Mouse (Mus musculus) hindbrain, embryonic 10.5 days (tissue): ENCODE results near the gene Rffl. TPM values are rescaled to one million over a fixed set of nuclear protein-coding genes. Genes with fewer than 3 reads are reported as not detected.
A peak's percentile ranks its signal among the peaks of the same experiment; 100 is the strongest.
"Not testable (repeated sequence)": the region's sequence is repeated elsewhere in the genome, so short reads cannot be mapped to it uniquely, and the experiment has no call there.

Experiments used
- DNase-seq: peaks from one replicate; pipeline ENCODE4 v3.0.0-alpha.2; 2017; ENCODE audit warnings: low spot score
- H3K27ac ChIP-seq: fragments of 300-500 bp; sonication (generic); 2 replicates; pipeline ENCODE4 v1.5.1; 2016; ENCODE audit warnings: mild to moderate bottlenecking, moderate library complexity
- H3K27me3 ChIP-seq: fragments of 300-500 bp; sonication (generic); 2 replicates; pipeline ENCODE4 v1.6.1; 2016; ENCODE audit warnings: mild to moderate bottlenecking; ENCODE audit not compliant: poor library complexity, insufficient read depth, severe bottlenecking
- H3K36me3 ChIP-seq: fragments of 300-500 bp; sonication (generic); 2 replicates; pipeline ENCODE4 v1.6.1; 2016; ENCODE audit warnings: mild to moderate bottlenecking, moderate library complexity
- H3K4me1 ChIP-seq: fragments of 300-500 bp; sonication (generic); replicated peaks from 2 replicates; pipeline ENCODE4 v1.6.1; 2016; ENCODE audit warnings: mild to moderate bottlenecking
- H3K4me3 ChIP-seq: fragments of 300-500 bp; sonication (generic); 2 replicates; pipeline ENCODE4 v1.5.1; 2016; ENCODE audit warnings: mild to moderate bottlenecking, moderate library complexity
- H3K9me3 ChIP-seq: fragments of 300-500 bp; sonication (generic); 2 replicates; pipeline ENCODE4 v1.6.1; 2016; ENCODE audit warnings: mild to moderate bottlenecking, moderate library complexity
- WGBS: fragments of 180-500 bp; shearing (Covaris S2); methylation state at CpG from one replicate; pipeline ENCODE4 v1.1.7; 2016; 5-methylcytosine and 5-hydroxymethylcytosine counted together
- polyA plus RNA-seq: library from polyadenylated mRNA; unstranded; fragments of >200 nt; fragmentation: Nextera tagmentation; extraction: Ambion mirVana; gene quantifications from 2 replicates; pipeline ENCODE4 v1.2.1, GENCODE M21; 2016

The Rffl gene
- polyA plus RNA-seq, 1 experiment from 2014 or later = 7.4 TPM

DNA sequence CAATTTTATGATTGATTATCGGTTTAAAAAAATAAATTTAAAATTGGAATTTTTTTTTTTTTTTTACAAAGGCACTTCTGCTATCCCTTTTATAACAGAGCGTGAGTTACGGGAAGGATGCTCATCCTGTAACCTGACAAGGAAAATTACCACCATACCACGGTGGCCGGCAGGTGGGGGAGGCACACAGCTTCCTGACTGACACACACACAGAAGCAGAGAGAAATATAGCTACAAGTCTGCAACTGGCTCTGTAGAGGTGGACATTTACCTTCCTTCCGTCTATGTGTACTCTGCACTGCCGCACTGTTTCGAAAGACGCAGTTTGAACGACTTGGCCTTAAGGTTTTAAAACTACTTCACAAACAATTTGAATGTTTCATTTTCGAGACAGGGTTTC, 18.9 kb downstream of the Rffl start:
- Histone ChIP-seq H3K27ac (no peak overlapping the region), H3K27me3 (no peaks in the 10 kb centered on the region), H3K4me1 (peaks cover 34% of the 10 kb centered on the region), H3K36me3 (no peaks in the 10 kb centered on the region), H3K4me3 (no peak overlapping the region), H3K9me3 (no peaks in the 10 kb centered on the region)
- WGBS = 88% methylated on average over 11 of the region's 11 CpGs
- no peak for DNase-seq

DNA sequence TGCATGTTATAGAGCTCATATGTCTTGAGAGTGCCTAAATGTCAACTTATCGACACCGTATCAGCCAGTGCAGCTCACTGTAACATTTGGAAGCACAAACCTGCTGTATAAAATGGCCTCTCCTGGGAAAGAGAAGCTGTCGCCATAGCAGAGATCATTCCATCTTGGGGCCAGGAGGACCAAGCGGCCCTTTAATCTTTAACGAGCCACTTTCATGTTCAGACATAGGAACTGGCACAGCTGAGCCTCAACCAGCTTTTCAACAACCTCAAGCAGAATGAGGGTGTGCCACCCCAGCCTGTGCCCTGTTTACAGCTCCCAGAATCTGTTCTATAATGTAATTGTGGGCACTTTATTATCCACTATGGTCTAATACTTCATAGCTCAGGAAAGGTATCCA, 20.8 kb downstream of the Rffl start:
- Histone ChIP-seq H3K9me3 (no peaks in the 10 kb centered on the region), H3K27ac (peak overlapping the region; percentile 2), H3K36me3 (no peaks in the 10 kb centered on the region), H3K27me3 (peaks cover 4% of the 10 kb centered on the region; the same call in 1 of the 2 replicates), H3K4me1 (peaks cover 42% of the 10 kb centered on the region), H3K4me3 (no peak overlapping the region)
- no peak for DNase-seq
- WGBS = 72% methylated on average over 5 of the region's 5 CpGs

DNA sequence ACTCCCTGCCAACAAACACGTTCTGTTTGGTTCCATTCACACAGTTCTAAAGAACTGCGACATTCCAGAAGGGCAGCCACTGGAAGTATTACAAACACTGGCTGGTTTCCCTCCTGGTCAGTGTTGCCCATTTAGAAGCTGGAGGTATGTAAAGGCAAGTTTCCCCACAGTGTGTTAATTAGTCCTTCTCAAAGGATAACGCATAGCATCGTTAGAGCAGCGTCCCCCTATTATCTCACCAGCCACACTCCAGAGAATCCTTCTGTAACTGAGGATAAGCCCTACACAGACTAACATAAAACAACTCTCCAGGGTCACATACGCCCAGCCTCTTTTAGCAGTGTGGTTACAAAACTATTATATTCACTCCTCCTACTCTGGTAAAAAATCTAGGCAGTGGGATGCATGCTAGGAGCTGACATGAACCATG, 23.4 kb downstream of the Rffl start:
- Histone ChIP-seq H3K27me3 (peaks cover 8% of the 10 kb centered on the region; the same call in 1 of the 2 replicates), H3K27ac (no peak overlapping the region), H3K36me3 (no peaks in the 10 kb centered on the region), H3K4me3 (no peak overlapping the region), H3K4me1 (peaks cover 46% of the 10 kb centered on the region), H3K9me3 (no peaks in the 10 kb centered on the region)
- DNase-seq = no peak
- WGBS = 38% methylated on average over 6 of the region's 6 CpGs

DNA sequence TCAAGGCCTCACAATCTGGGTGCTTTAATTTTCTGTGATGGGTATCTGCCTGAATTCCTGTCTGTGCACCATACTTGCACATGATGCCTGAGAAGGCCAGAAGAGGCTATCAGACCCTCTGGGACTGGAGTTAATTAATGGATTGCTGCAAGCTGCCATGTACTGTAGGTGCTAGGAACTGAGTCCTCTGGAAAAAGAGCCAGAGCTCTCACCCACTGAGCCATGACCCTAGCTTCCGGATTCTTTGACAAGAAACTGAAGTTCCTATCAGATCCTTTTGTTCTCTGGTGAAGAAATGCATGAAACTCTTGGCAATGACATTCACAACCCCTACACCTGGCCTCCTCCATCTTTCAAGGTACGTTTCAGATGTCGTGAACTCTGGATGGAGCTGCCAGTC, 24.1 kb downstream of the Rffl start:
- no peaks in the 10 kb centered on the region for H3K36me3 ChIP-seq
- peaks cover 46% of the 10 kb centered on the region for H3K4me1 ChIP-seq
- H3K27ac ChIP-seq = no peak overlapping the region; the same call in 1 of the 2 replicates
- DNase-seq = no peak
- H3K27me3 ChIP-seq = peaks cover 8% of the 10 kb centered on the region; the same call in 1 of the 2 replicates
- no peaks in the 10 kb centered on the region for H3K9me3 ChIP-seq
- 71% methylated on average over 3 of the region's 3 CpGs for WGBS
- no peak overlapping the region for H3K4me3 ChIP-seq

DNA sequence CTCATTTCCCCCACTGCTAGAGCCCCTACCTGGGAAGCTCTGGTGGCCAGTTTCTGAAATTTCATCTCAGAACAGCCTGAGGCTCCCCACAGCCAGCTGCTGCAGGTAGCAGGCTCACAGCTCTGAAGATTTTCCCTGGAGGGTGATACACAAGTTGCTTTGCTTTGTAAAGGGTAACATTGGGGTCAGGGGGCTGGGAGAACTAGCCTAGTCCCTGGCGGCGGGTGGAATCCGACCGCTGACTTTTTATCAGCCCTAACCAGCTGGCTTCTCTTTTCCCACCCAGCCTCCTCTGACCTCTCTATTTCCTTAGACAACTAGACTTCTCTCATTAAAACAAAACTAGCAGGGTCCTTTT, 25.0 kb downstream of the Rffl start:
- Histone ChIP-seq H3K27me3 (peaks cover 8% of the 10 kb centered on the region; the same call in 1 of the 2 replicates), H3K4me1 (peaks cover 43% of the 10 kb centered on the region), H3K4me3 (peak overlapping the region; percentile 31; the same call in 1 of the 2 replicates), H3K27ac (peak overlapping the region; percentile 80), H3K9me3 (no peaks in the 10 kb centered on the region), H3K36me3 (no peaks in the 10 kb centered on the region)
- no peak for DNase-seq
- WGBS = 23% methylated on average over 4 of the region's 4 CpGs

DNA sequence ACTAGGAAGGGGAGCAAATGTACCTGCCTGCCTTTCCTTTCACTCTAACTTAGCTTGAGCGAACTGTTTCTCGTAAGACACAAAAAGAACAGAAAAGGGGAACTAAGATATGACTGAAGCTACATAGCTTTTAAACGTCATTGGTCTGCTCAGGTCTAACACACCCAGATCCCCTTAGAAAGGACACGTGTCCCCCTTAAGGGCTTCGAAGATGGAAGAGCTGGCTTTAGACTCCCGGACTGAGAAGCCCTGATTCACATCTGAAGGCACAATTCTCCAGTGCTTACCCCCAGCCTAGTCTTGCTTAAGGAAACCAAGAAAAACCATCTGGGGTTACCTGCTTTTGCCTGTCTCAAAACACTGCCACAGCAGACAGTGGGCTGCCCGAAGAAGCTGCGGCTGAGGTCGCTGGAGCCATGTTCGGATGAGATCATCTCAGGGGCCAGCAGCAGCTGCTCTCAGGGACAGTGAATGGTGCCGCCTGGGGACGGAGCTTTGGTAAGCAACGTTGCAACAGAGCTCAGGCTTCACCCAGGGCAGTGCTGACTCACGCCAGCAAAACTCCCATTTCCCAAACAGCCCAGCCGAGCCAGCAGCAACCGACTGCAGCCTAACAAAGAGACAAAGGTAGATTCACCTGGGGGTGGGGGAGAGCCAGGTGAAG, 25.5 kb downstream of the Rffl start:
- peaks cover 42% of the 10 kb centered on the region for H3K4me1 ChIP-seq
- no peaks in the 10 kb centered on the region for H3K36me3 ChIP-seq
- WGBS = 29% methylated on average over 16 of the region's 16 CpGs
- H3K27ac ChIP-seq = peak overlapping the region; percentile 80
- DNase-seq = peak; percentile 57
- H3K27me3 ChIP-seq = peaks cover 8% of the 10 kb centered on the region; the same call in 1 of the 2 replicates
- peak overlapping the region; percentile 31; the same call in 1 of the 2 replicates for H3K4me3 ChIP-seq
- H3K9me3 ChIP-seq = no peaks in the 10 kb centered on the region

DNA sequence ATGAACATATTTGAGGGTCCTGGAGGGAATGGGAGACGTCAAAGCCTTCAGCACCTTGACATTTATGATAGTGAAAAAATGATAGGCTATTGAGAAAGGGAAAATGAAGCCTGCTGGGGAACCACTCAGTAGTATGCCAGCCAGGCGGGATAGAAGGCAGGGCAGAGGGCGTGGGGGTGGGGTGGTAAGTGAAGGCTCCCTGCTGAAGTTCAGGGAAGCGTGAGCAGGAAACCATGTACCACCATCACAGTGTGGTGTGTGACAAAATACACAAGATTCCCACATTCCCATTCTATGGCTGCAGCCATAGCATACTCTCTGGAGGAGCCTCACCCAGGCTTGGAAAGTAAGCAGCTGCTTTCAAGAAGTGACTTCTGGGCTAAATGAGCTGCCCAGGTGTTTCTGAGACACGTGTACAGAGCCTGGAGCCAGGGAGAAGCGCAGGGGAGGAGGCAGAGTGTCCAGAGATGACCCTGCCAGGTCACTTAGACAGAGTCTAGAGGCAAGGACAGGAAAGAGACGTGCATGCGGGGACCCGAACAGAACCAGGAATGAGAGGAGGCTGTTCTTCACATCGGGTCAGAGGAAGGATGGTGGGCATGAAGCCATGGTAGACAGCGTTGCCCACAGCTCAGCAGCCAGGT, 26.1 kb downstream of the Rffl start:
- no peak for DNase-seq
- Histone ChIP-seq H3K4me1 (peaks cover 36% of the 10 kb centered on the region), H3K9me3 (no peaks in the 10 kb centered on the region), H3K36me3 (no peaks in the 10 kb centered on the region), H3K27me3 (peaks cover 8% of the 10 kb centered on the region; the same call in 1 of the 2 replicates), H3K4me3 (peak overlapping the region; percentile 31; the same call in 1 of the 2 replicates), H3K27ac (peak overlapping the region; percentile 80)
- 66% methylated on average over 11 of the region's 11 CpGs for WGBS

DNA sequence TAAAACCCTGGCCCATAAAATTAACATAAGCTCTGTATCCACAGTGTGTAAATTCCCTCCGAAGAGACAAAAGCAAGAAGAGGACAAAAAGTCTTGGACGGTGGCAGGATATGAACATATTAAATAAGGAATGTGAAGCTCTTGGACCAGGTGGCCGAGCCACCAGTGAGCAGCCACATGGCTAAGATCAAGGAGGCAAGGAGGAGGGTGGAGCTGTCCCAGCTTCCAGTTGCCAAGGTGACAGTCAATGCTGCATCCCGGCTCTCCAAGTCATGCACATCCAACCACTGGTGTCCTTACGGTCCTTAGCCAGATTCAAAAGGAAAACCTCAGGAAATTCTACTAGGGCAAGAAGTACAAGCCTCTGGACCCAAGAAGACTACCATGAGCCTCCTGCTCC, 32.5 kb downstream of the Rffl start:
- no peak overlapping the region for H3K4me3 ChIP-seq
- H3K9me3 ChIP-seq = no peaks in the 10 kb centered on the region
- H3K4me1 ChIP-seq = peaks cover 30% of the 10 kb centered on the region
- 53% methylated on average over 5 of the region's 5 CpGs for WGBS
- no peak for DNase-seq
- no peaks in the 10 kb centered on the region for H3K36me3 ChIP-seq
- peak overlapping the region; percentile 56; the same call in 1 of the 2 replicates for H3K27ac ChIP-seq
- H3K27me3 ChIP-seq = no peaks in the 10 kb centered on the region

DNA sequence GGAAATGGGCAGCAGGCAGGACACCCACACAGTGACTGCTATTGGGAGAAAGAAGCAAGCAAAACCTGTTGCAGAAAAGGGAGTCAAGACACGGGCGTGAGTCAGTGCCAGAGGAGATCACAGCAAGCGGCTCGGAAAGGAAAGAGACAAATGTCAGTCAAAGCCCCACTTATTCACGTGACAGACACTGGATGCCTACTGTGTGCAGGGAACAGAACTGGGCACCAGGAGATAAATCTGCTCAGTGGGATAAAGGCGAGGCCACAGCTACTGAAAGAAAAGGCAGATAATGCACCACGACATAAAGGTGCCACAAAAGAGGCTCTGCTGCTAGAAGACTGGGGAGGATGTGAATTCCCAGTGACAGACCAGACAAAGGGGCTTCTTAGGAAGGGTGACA, 33.2 kb downstream of the Rffl start:
- Histone ChIP-seq H3K27ac (peak overlapping the region; percentile 56; the same call in 1 of the 2 replicates), H3K4me3 (0 out of 2 replicates have a peak overlapping the region, but pooled peaks have one; percentile 12), H3K9me3 (no peaks in the 10 kb centered on the region), H3K4me1 (peaks cover 30% of the 10 kb centered on the region), H3K36me3 (no peaks in the 10 kb centered on the region), H3K27me3 (no peaks in the 10 kb centered on the region)
- WGBS = 24% methylated on average over 7 of the region's 7 CpGs
- no peak for DNase-seq

DNA sequence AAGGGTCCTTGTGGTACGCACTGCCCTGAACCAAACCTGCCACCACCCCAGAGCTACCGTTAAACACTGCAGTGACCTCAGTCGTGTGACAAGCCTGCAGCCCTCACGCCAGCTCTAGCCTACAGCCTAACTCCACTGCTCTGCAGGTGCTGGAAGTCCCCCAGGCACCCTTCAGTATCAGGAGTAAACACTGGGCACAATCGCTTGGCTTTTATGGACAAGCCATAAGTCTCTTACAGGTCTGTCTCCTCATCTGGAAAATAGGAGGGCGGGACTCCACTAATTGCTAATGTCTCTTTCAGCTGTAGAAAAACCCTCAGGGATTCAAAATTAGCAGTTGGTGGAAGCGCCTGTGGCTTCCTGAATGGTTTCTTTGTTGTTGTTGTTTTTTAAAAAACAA, 33.8 kb downstream of the Rffl start:
- H3K27ac ChIP-seq = no peak overlapping the region
- DNase-seq = no peak
- no peaks in the 10 kb centered on the region for H3K36me3 ChIP-seq
- H3K4me1 ChIP-seq = peaks cover 30% of the 10 kb centered on the region
- H3K9me3 ChIP-seq = no peaks in the 10 kb centered on the region
- H3K27me3 ChIP-seq = no peaks in the 10 kb centered on the region
- 61% methylated on average over 7 of the region's 7 CpGs for WGBS
- no peak overlapping the region for H3K4me3 ChIP-seq

DNA sequence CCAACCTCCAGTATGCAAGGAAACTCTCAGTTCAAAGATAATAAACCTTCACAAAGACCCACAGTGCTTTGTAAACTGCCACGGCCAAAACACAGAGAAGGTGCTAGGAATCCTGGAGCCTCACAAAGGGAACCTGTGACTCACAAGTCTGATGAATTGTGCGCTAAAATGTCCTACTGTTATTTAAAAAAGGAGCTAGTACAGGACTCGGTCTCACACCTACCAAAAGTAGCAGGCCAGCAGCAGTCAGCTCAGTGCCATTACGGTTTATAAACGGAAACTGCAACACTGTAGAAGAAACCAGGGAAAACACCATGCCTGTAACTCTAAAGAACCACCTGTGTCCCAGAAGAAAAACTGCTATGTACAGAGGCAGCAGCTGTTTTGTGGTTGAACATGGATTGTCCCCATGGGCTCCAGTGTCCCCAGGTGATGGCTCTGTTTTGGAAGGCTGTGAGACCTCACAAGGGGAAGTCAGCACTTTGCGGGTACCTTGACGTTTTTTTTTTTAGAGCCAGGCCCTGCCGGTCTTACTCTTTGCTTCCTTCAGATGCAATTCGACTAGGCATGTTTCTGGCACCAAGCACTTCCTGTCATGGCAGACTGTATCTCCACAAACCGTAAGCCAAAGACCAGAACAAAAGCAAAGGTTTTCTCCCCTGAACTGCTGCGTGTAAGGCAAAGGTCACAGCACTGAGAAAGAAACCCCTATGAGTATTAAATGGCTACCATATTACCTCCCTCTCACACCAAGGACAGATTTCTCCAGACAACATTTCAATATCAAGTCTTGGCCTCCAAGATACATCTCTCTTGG, 35.2 kb downstream of the Rffl start:
- H3K27me3 ChIP-seq = no peaks in the 10 kb centered on the region
- H3K9me3 ChIP-seq = no peaks in the 10 kb centered on the region
- DNase-seq = no peak
- H3K4me3 ChIP-seq = no peak overlapping the region
- H3K27ac ChIP-seq = no peak overlapping the region
- WGBS = 80% methylated on average over 11 of the region's 11 CpGs
- H3K4me1 ChIP-seq = peaks cover 40% of the 10 kb centered on the region
- no peaks in the 10 kb centered on the region for H3K36me3 ChIP-seq

DNA sequence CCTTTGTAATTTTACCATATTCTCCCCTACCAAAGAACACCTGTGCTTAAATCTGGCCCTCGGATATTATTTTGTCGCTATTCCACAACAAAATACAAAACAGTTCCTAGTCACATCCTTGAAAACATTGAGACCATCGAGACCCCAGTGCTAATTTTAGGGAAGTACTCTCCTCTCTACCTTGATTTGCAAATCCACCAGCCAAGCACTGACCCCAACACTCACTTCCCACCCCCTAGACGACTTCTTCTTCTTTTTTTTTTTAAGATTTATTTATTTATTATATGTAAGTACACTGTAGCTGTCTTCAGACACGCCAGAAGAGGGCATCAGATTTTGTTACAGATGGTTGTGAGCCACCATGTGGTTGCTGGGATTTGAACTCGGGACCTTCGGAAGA, 36.7 kb downstream of the Rffl start:
- DNase-seq, H3K27ac ChIP-seq: not testable (repeated sequence)

DNA sequence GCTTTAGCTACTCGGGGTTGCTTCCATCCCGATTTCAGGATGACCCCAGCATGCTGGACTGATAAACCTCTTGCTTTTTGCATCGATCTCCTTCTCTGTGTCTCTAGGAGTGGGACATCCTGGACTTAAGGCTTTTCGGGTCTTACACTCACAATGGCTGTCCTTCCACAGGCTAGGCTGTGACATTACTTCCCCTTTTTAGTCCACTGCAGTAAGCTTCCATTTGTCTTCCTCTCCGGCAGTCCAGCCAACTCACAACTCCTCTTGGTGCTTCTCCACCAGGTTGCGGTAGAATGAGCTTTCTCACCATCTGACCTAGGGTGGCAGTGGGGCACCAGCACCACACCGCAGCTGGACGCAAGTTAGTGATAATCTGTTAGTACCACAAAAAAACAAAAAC, 37.1 kb downstream of the Rffl start:
- no peak overlapping the region for H3K27ac ChIP-seq

More for the DNA sequence above, 36.7 kb downstream of the Rffl start:
- not testable (repeated sequence) for H3K4me3 ChIP-seq, H3K36me3 ChIP-seq, H3K9me3 ChIP-seq, H3K27me3 ChIP-seq
- peaks cover 38% of the 10 kb centered on the region for H3K4me1 ChIP-seq
- WGBS = 87% methylated on average over 7 of the region's 7 CpGs

More for the DNA sequence above, 37.1 kb downstream of the Rffl start:
- H3K27me3 ChIP-seq = no peaks in the 10 kb centered on the region
- H3K36me3 ChIP-seq = no peaks in the 10 kb centered on the region
- 91% methylated on average over 8 of the region's 8 CpGs for whole genome bisulfite sequencing
- no peak for DNase-seq
- no peaks in the 10 kb centered on the region for H3K9me3 ChIP-seq
- no peak overlapping the region for H3K4me3 ChIP-seq
- H3K4me1 ChIP-seq = peaks cover 35% of the 10 kb centered on the region
